Mouse (Mus musculus) forebrain, embryonic 13.5 days (tissue): ENCODE data around the gene Kctd5. TPM values are rescaled to one million over a fixed set of nuclear protein-coding genes. Genes with fewer than 3 reads are reported as not detected.
"Not testable (repeated sequence)": the region's sequence is repeated elsewhere in the genome, so short reads cannot be mapped to it uniquely, and the experiment has no call there.

Experiments
- ATAC-seq: fragments of 200-750 bp; cut with Nextera tagmentation; 2 replicates; pipeline ENCODE4 v1.8.0; 2017
- H3K27ac ChIP-seq: fragments of 300-500 bp; sonication (generic); 2 replicates; pipeline ENCODE4 v1.5.1; 2015; ENCODE audit warnings: inconsistent platforms, mild to moderate bottlenecking, moderate library complexity
- H3K27me3 ChIP-seq: fragments of 300-500 bp; sonication (generic); 2 replicates; pipeline ENCODE4 v1.6.1; 2015; ENCODE audit warnings: mild to moderate bottlenecking, inconsistent platforms
- H3K36me3 ChIP-seq: fragments of 300-500 bp; sonication (generic); 2 replicates; pipeline ENCODE4 v1.6.1; 2015; ENCODE audit warnings: mild to moderate bottlenecking, inconsistent platforms; ENCODE audit not compliant: poor library complexity, severe bottlenecking
- H3K4me1 ChIP-seq: fragments of 300-500 bp; sonication (generic); 2 replicates; pipeline ENCODE4 v1.6.1; 2015; ENCODE audit warnings: inconsistent platforms
- H3K4me2 ChIP-seq: fragments of 300-500 bp; sonication (generic); 2 replicates; pipeline ENCODE4 v1.6.1; 2015; ENCODE audit warnings: inconsistent platforms, mild to moderate bottlenecking, moderate library complexity
- H3K4me3 ChIP-seq: fragments of 300-500 bp; sonication (generic); 2 replicates; pipeline ENCODE4 v1.5.1; 2015; ENCODE audit warnings: mild to moderate bottlenecking, inconsistent platforms
- H3K9ac ChIP-seq: fragments of 300-500 bp; sonication (generic); 2 replicates; pipeline ENCODE4 v1.6.1; 2015; ENCODE audit warnings: mild to moderate bottlenecking, inconsistent platforms
- H3K9me3 ChIP-seq: fragments of 300-500 bp; sonication (generic); replicated peaks from 2 replicates; pipeline ENCODE4 v1.6.1; 2016; ENCODE audit warnings: inconsistent platforms
- WGBS: fragments of 180-500 bp; shearing (Covaris S2); methylation state at CpG from one replicate; pipeline ENCODE4 v1.1.7; 2015; 5-methylcytosine and 5-hydroxymethylcytosine counted together
- polyA plus RNA-seq: library from polyadenylated mRNA; unstranded; fragments of >200 nt; fragmentation: Nextera tagmentation; extraction: Ambion mirVana; gene quantifications from 2 replicates; pipeline ENCODE4 v1.2.1, GENCODE M21; 2015

Gene Kctd5
- polyA plus RNA-seq, result 85.4 and 88.6 TPM in 2 replicates

DNA sequence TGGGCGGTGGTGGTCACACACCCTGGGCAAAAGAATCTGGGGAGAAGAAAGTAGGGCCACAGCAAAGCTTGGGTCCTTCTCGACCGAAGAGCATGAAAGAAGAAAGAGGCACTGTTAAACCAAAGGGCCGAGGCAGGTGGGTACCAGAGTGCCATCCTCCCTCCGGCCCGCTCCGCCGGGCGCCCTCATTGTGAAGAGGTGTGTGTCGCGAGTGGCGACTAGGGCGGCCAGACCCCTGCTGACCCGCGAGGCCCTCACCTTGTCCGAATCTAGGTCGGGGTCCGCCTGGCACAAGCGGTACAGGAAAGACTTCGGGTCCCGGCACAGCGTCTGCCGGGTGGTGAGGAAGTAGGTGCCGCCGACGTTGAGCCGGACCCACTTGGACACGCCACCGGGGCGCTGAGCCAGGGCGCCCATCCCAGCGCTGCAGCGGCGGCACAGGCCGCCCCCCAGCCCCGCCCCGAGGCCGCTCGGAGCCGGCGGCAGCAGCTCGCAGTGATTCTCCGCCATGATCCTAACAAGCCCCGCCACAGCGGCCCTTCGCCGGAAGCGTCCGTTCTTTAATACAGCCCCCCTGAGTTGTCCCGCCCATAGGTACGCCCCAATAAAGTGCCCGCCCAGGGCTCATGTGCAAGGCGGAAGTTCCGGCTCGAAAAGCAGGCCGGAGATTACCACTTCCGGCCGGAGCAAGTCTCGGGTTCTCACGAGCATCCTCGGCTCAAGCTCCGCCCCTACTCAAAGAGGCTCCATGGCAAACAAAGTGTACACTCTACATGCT lies at the start of gene Kctd5:
Kctd5 (minus strand) TSS at position 567 of the 778 bp plus-strand sequence.
- Histone ChIP-seq H3K4me2 (peak within 1 kb of the TSS; percentile 84), H3K4me1 (peaks cover 18% of the 10 kb centered on the region), H3K9ac (peak within 1 kb of the TSS; percentile 96), H3K27me3 (no peaks in the 10 kb centered on the region), H3K4me3 (peak within 1 kb of the TSS; percentile 96), H3K9me3 (no peaks in the 10 kb centered on the region), H3K27ac (peak within 1 kb of the TSS; percentile 66), H3K36me3 (peaks cover 18% of the 10 kb centered on the region)
- peak; percentile 99 for ATAC-seq
- under 1% methylated on average over 62 of the region's 62 CpGs for WGBS

DNA sequence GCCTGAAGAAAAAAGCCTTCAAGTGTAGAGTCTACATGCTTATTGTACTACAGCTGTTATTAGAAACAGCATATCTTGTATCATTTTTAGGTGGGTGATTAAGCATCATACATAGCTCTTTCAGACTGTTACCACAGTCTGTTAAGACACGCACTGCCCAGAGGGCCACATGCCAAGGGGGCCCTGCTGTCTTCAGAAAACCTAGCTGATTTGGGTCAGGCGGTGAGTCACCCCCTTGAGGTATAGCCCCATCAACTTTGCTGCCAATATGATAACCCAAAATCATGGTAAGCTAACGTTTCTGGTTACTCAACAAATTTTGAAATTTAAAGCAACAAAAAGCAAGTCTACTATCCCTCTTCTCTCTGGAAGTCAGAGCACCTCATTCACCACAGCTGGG lies 46.2 kb upstream of the Kctd5 start:
- Histone ChIP-seq H3K4me2 (no peak overlapping the region), H3K4me3 (no peak overlapping the region), H3K4me1 (peaks cover 5% of the 10 kb centered on the region), H3K36me3 (no peaks in the 10 kb centered on the region), H3K27me3 (no peaks in the 10 kb centered on the region), H3K9me3 (no peaks in the 10 kb centered on the region), H3K27ac (no peak overlapping the region), H3K9ac (no peak overlapping the region)
- 89% methylated on average over 3 of the region's 3 CpGs for WGBS
- ATAC-seq, result no peak

DNA sequence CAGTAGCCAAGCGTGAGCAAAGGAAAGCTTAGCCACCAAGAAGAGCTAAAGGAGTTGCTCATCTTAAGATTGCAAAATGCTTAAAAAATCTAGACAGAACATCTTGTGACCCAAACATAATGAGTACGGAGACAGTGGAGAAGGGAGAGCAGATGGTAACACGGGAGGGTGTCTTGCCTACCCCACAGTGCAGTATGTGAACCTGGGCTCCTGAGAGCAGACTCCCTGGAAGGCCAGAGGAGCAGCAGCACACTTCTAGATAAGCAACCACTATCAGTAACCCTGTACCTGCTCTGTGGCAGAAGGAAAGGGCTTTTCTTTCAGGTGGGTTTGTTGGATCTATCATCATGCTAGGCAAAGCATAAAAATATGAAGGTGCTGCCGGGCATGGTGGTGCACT lies 39.7 kb upstream of the Kctd5 start:
- Histone ChIP-seq H3K4me2 (no peak overlapping the region), H3K9ac (no peak overlapping the region), H3K9me3 (no peaks in the 10 kb centered on the region), H3K27ac (no peak overlapping the region), H3K4me1 (peaks cover 5% of the 10 kb centered on the region), H3K4me3 (no peak overlapping the region), H3K36me3 (peaks cover 21% of the 10 kb centered on the region), H3K27me3 (no peaks in the 10 kb centered on the region)
- ATAC-seq, result no peak
- 82% methylated on average over 4 of the region's 4 CpGs for WGBS

DNA sequence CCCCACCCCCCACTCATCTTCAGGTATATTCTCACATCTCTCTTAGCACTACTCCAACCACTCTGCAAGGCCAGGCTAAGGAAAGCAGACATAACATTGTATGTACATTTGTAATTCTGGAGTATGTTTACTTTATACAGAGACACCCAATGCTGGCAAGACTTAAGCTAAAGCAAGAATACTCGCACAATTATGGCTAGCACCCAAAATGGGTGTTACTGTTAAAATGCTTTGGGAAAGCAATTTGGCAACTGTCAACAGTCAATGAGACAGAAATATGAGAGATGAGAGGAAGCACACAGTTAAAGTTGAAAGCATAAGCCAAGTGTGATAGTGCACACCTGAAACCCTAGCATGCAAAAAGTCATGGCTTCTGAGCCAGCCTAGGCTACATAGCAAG lies 38.0 kb upstream of the Kctd5 start:
- peaks cover 35% of the 10 kb centered on the region for H3K36me3 ChIP-seq
- H3K9ac ChIP-seq, result no peak overlapping the region
- 88% methylated on average over 1 of the region's 1 CpGs for WGBS
- H3K27ac ChIP-seq, result no peak overlapping the region
- no peak overlapping the region for H3K4me3 ChIP-seq
- H3K4me1 ChIP-seq, result peaks cover 3% of the 10 kb centered on the region
- no peak for ATAC-seq
- no peaks in the 10 kb centered on the region for H3K9me3 ChIP-seq
- H3K4me2 ChIP-seq, result no peak overlapping the region
- H3K27me3 ChIP-seq, result no peaks in the 10 kb centered on the region

DNA sequence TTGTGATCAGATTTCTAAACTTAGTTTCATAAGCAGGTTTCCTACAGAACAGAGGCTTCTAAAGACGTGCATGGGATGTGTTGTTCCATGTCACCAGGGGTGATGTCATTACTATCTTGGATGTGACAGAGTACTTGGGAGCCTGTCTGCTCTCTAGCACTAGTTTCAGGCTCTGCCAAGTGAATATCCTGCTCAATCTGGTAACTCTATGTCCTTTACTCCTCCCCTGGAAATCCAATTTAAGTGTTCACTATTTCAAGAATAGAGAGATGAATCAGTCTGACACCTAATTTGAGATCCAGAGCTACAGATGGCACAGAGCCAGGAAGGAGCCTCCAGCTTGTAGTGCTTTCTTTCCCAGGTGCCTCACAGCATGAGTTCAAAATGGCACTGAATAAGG lies 35.6 kb upstream of the Kctd5 start:
- H3K9me3 ChIP-seq, result no peaks in the 10 kb centered on the region
- 83% methylated on average over 1 of the region's 1 CpGs for WGBS
- H3K27me3 ChIP-seq, result no peaks in the 10 kb centered on the region
- H3K36me3 ChIP-seq, result peaks cover 55% of the 10 kb centered on the region
- no peak overlapping the region for H3K9ac ChIP-seq
- ATAC-seq, result no peak
- H3K4me1 ChIP-seq, result no peaks in the 10 kb centered on the region; the same call in 1 of the 2 replicates
- H3K4me3 ChIP-seq, result no peak overlapping the region
- no peak overlapping the region; the same call in 1 of the 2 replicates for H3K27ac ChIP-seq
- H3K4me2 ChIP-seq, result no peak overlapping the region

DNA sequence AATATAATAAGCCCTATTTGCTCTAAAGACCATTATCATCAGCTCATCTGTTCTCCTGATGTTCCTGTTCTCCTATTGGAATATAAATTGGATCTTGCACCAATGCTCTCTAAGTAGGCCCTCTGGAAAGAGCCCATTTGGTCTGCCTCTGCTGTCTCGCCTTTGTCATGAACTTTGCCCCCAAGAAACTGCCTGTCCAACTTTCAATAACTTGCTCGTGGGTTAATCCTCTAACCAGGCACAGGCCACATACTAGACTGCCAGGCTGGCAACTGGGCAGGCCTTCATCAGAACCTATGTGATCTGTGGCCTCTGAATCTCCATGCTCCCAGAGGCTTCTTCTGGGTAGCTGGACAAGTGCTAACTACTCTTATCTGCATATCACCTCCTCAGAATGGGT lies 31.8 kb upstream of the Kctd5 start:
- Histone ChIP-seq H3K36me3 (peaks cover 79% of the 10 kb centered on the region), H3K27me3 (no peaks in the 10 kb centered on the region), H3K4me1 (no peaks in the 10 kb centered on the region), H3K9ac (no peak overlapping the region), H3K27ac (no peak overlapping the region), H3K4me2 (no peak overlapping the region), H3K9me3 (no peaks in the 10 kb centered on the region), H3K4me3 (no peak overlapping the region)
- 94% methylated on average over 2 of the region's 2 CpGs for WGBS
- no peak for ATAC-seq

DNA sequence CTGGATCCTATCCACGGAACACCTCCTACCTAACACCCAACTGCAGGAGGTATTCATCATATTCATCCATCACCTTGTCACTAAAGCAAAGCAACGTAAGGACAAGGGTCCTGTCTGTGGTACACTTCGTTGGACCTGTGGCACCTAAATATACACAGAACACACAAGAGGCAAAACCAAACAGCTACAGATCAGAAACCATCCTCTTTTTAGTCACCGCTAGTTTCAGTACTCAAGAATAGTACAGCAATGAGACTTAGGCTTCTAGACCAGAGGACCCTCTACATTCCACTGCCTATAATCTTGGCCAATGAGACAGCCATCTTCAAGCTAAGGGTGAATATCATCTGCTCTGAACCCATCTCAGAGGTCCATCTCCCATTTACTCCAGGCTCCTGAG lies 25.1 kb upstream of the Kctd5 start:
- H3K36me3 ChIP-seq, result peaks cover 71% of the 10 kb centered on the region
- no peaks in the 10 kb centered on the region for H3K27me3 ChIP-seq
- no peak overlapping the region for H3K4me2 ChIP-seq
- no peak overlapping the region for H3K9ac ChIP-seq
- WGBS, result 97% methylated on average over 4 of the region's 4 CpGs
- H3K4me1 ChIP-seq, result no peaks in the 10 kb centered on the region
- no peak overlapping the region for H3K4me3 ChIP-seq
- no peak for ATAC-seq
- no peaks in the 10 kb centered on the region for H3K9me3 ChIP-seq
- no peak overlapping the region for H3K27ac ChIP-seq

DNA sequence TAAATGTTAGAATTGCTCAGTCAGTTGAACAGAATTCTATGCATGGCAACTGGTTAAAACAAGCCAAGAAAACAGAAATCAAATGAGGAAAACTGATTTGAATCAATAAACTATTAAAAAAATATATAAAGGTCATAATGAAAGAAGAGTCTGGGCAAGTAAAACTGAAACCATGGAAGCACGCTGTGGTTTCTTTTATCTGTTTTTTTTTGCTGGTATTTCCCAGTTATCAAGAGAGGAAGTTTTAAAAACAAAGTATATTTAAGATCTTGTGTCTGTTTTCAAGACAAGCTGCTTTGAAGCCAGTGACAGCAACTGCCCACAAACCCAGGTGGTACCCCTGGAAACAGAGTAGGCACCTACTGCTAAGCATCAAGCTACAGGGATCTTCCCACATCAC lies 17.3 kb upstream of the Kctd5 start:
- H3K9ac ChIP-seq, result no peak overlapping the region
- no peaks in the 10 kb centered on the region for H3K9me3 ChIP-seq
- H3K4me3 ChIP-seq, result no peak overlapping the region
- no peak for ATAC-seq
- peaks cover 76% of the 10 kb centered on the region for H3K36me3 ChIP-seq
- WGBS, result 93% methylated on average over 1 of the region's 1 CpGs
- H3K4me2 ChIP-seq, result no peak overlapping the region
- H3K27ac ChIP-seq, result no peak overlapping the region
- H3K27me3 ChIP-seq, result no peaks in the 10 kb centered on the region
- no peaks in the 10 kb centered on the region for H3K4me1 ChIP-seq

DNA sequence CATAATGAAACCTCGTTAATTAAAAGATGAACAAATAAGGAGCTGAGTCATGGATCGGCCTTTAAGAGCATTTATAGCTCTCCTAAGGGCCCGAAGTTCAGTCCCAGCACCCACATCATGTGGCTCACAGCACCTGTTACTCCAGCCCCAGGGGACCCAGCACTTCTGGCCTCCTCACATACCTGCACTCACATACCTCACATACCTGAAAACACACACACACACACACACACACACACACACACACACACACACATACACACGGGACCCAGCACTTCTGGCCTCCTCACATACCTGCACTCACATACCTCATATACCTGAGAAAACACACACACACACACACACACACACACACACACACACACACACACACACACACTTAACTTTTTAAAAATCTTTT lies 13.1 kb upstream of the Kctd5 start:
- not testable (repeated sequence) for H3K4me2 ChIP-seq, H3K9me3 ChIP-seq, H3K9ac ChIP-seq, H3K4me3 ChIP-seq, H3K27ac ChIP-seq, H3K27me3 ChIP-seq, ATAC-seq, H3K4me1 ChIP-seq
- WGBS, result 86% methylated on average over 4 of the region's 4 CpGs
- peaks cover 53% of the 10 kb centered on the region for H3K36me3 ChIP-seq

DNA sequence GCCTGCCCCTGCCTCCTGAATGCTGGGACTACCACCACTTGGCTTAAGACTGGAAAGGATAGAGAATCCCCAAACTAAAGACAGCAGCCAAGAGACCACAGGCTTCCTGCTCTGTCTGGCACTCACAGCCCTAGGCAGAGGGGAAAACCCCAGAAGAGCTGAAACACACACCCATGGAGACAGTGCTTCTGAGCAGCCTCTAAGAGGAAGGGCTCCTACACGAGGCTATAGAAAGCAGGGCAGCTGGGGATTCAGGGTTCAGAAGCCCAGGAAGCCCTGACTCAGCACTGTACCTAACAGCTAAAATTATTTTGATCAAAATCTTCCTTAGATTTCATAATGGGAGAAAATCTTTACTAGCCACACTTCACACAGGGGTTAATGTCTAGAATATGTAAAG lies 11.3 kb upstream of the Kctd5 start:
- Histone ChIP-seq H3K9ac (no peak overlapping the region), H3K27ac (no peak overlapping the region), H3K9me3 (no peaks in the 10 kb centered on the region), H3K4me2 (no peak overlapping the region), H3K4me1 (no peaks in the 10 kb centered on the region), H3K36me3 (peaks cover 41% of the 10 kb centered on the region), H3K4me3 (no peak overlapping the region), H3K27me3 (no peaks in the 10 kb centered on the region)
- 57% methylated on average over 1 of the region's 1 CpGs for WGBS
- no peak for ATAC-seq

DNA sequence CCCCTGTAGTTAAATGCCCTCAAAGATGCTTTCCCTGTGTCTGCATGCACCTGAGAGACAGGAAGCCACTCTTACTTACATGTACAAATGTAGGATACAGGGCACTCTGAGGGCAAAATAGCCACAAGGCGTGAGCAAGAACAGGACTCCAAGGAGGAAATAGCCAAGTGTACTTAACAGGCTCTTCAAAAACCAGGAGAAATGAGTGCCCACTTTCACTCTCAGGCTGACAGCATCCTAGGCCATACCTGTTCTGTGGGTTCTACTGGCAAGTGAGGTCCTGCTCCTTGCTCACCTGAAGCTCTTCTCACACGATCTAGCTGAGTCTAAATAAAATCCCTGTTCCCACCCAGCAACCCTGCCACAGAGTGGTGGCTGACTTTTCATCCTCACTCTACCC lies 3.8 kb upstream of the Kctd5 start:
- Histone ChIP-seq H3K9me3 (no peaks in the 10 kb centered on the region), H3K4me3 (no peak overlapping the region), H3K4me1 (peaks cover 6% of the 10 kb centered on the region), H3K4me2 (no peak overlapping the region), H3K36me3 (peaks cover 35% of the 10 kb centered on the region), H3K27me3 (no peaks in the 10 kb centered on the region), H3K9ac (no peak overlapping the region; the same call in 1 of the 2 replicates), H3K27ac (no peak overlapping the region)
- ATAC-seq, result no peak
- 89% methylated on average over 2 of the region's 2 CpGs for WGBS

DNA sequence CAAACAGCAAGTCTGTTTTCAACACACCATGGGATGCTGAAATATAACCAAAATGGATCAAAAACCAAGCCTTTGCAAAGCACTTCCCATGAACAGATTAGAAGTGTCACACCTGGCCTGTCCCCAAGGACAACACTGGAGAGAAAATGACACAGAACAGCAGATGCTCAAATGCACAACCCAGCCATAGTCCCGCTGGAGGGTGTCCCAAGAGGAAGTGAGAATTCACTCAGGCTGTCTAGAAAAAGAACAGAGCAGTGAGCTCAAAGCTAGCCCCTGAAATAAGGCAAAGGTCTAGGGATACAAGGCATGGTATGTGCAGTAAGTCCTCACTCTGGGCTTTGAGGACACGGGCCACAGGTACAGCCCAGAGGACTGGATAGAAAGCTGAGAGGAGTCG lies 3.8 kb downstream of the Kctd5 start:
- ATAC-seq, result no peak
- Histone ChIP-seq H3K27ac (no peak overlapping the region), H3K36me3 (peaks cover 28% of the 10 kb centered on the region), H3K9me3 (no peaks in the 10 kb centered on the region), H3K4me2 (no peak overlapping the region), H3K9ac (no peak overlapping the region), H3K27me3 (no peaks in the 10 kb centered on the region), H3K4me3 (no peak overlapping the region), H3K4me1 (peaks cover 18% of the 10 kb centered on the region)
- 84% methylated on average over 3 of the region's 3 CpGs for WGBS

DNA sequence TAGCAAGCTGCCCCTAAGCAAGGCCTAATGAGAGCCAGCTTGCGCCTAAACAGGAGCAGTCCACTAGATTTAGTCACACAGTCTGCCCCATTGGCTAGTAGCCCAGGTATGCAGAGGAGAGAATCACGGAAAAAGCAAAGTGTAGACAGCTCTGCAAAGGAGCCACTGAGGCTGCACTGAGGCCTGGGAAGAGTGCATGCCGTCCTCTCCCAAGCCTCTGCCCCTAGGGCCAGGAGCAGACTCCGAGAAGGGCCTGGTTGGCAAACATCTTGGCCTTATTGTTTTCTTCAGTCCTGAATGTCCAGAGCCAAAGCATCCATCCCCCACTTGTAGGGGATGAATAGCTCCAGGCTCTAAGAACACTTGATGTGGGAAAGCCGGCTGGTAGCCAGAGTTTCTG lies 5.0 kb downstream of the Kctd5 start:
- Histone ChIP-seq H3K9me3 (no peaks in the 10 kb centered on the region), H3K9ac (no peak overlapping the region), H3K27me3 (no peaks in the 10 kb centered on the region), H3K4me3 (no peak overlapping the region), H3K36me3 (peaks cover 35% of the 10 kb centered on the region), H3K4me2 (no peak overlapping the region), H3K27ac (no peak overlapping the region), H3K4me1 (peaks cover 18% of the 10 kb centered on the region)
- ATAC-seq, result no peak
- 90% methylated on average over 5 of the region's 5 CpGs for WGBS
